Mouse (Mus musculus): Measurements from ENCODE around the gene Grap. TPM values are rescaled to one million over a fixed set of nuclear protein-coding genes. Genes with fewer than 3 reads are reported as not detected.
"Not testable (repeated sequence)": the region's sequence is repeated elsewhere in the genome, so short reads cannot be mapped to it uniquely, and the experiment has no call there.

Grap gene
- polyA plus RNA-seq, 1 experiment, result 0.14 TPM

DNA sequence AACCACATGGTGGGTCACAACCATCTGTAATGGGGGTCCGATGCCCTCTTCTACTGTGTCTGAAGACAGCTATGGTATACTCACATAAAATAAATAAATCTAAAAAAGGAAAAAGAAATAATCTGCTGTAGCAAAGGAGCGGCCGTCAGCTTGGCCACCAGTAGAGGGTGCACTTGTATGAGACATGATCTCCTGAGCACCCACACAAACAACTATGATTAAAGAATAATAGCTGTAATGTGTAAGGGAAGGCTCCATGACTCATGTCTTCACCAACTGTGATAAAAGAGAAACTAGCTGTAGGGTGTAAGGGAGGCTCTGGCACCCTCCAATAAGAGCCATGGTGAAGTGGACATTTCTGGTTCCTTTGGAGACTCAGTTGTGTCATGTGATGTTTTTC, 23.4 kb upstream of the Grap start:
- Histone ChIP-seq H3K79me2 (ENCODE audit: control insufficient read depth, insufficient read depth) (no peaks in the 10 kb centered on the region), H3K36me3 (ENCODE audit: control insufficient read depth, insufficient read depth) (no peaks in the 10 kb centered on the region), H3ac (ENCODE audit: control insufficient read depth, insufficient read length, low read depth) (no peak overlapping the region), H3K27me3 (ENCODE audit: control insufficient read depth, insufficient read depth, insufficient read length) (no peaks in the 10 kb centered on the region), H3K4me3 (ENCODE audit: insufficient read depth, poor library complexity, severe bottlenecking) (no peak overlapping the region), H3K79me3 (ENCODE audit: low read depth) (no peaks in the 10 kb centered on the region)
- TF ChIP-seq USF1 (IDR thresholded peaks at IDR 0.05; ENCODE audit: low read depth), result no peak
- TF ChIP-seq MAX (IDR thresholded peaks at IDR 0.05), result no peak
- peak; percentile 5 for TF ChIP-seq CTCF (IDR thresholded peaks at IDR 0.05; ENCODE audit: control insufficient read depth, insufficient read depth, insufficient read length)
- no peak for TF ChIP-seq MYOD1 (IDR thresholded peaks at IDR 0.05; ENCODE audit: control insufficient read depth, insufficient read length, low read depth)
- TF ChIP-seq CEBPB (IDR thresholded peaks at IDR 0.05; ENCODE audit: low read depth), result no peak
- TF ChIP-seq MYOG (IDR thresholded peaks at IDR 0.05; ENCODE audit: control insufficient read depth, extremely low read depth, insufficient read length), result no peak

DNA sequence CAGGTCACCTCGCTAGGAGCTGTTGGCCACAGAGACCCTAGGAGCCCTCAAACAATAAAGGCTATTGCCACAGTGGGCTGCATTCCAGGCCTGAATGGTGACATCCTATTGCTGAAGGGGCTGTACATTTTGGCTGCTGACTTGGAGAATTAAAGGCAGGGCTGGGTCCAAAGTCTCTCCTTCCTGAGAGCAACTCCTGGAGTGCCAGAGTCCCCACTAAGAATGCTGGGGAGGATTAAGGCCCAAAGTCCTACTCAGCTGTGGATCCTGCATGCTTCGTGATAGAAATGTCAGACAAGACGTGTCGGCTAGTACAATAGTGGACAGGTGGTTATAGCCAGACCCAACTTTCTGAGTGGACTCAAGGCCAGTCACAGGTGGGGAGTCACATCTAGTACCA, 16.8 kb upstream of the Grap start:
- H3K4me3 ChIP-seq (ENCODE audit: insufficient read depth, poor library complexity, severe bottlenecking); H3K79me2 ChIP-seq (ENCODE audit: control insufficient read depth, insufficient read depth); H3ac ChIP-seq (ENCODE audit: control insufficient read depth, insufficient read length, low read depth); H3K36me3 ChIP-seq (ENCODE audit: control insufficient read depth, insufficient read depth); H3K79me3 ChIP-seq (ENCODE audit: low read depth); H3K27me3 ChIP-seq (ENCODE audit: control insufficient read depth, insufficient read depth, insufficient read length): not testable (repeated sequence)

GRCm38 (mm10) chr11:61637413-61637812, 15.7 kb upstream of the Grap start:
- no peaks in the 10 kb centered on the region for H3K79me2 ChIP-seq (ENCODE audit: control insufficient read depth, insufficient read depth)
- no peak overlapping the region for H3K4me3 ChIP-seq (ENCODE audit: insufficient read depth, poor library complexity, severe bottlenecking)
- no peaks in the 10 kb centered on the region for H3K79me3 ChIP-seq (ENCODE audit: low read depth)
- no peak for TF ChIP-seq MYOD1 (IDR thresholded peaks at IDR 0.05; ENCODE audit: control insufficient read depth, insufficient read length, low read depth)
- TF ChIP-seq CTCF (IDR thresholded peaks at IDR 0.05; ENCODE audit: control insufficient read depth, insufficient read depth, insufficient read length), result no peak
- TF ChIP-seq USF1 (IDR thresholded peaks at IDR 0.05; ENCODE audit: low read depth), result no peak
- TF ChIP-seq FOSL1 (IDR thresholded peaks at IDR 0.05; ENCODE audit: insufficient read depth, low read length, poor library complexity, severe bottlenecking), result no peak
- no peak for TF ChIP-seq CEBPB (IDR thresholded peaks at IDR 0.05; ENCODE audit: low read depth)
- TF ChIP-seq MYOG (IDR thresholded peaks at IDR 0.05; ENCODE audit: control insufficient read depth, extremely low read depth, insufficient read length), result no peak
- TF ChIP-seq MAX (IDR thresholded peaks at IDR 0.05), result no peak
- H3K27me3 ChIP-seq (ENCODE audit: control insufficient read depth, insufficient read depth, insufficient read length), result no peaks in the 10 kb centered on the region
- H3ac ChIP-seq (ENCODE audit: control insufficient read depth, insufficient read length, low read depth), result no peak overlapping the region
- no peaks in the 10 kb centered on the region for H3K36me3 ChIP-seq (ENCODE audit: control insufficient read depth, insufficient read depth)

DNA sequence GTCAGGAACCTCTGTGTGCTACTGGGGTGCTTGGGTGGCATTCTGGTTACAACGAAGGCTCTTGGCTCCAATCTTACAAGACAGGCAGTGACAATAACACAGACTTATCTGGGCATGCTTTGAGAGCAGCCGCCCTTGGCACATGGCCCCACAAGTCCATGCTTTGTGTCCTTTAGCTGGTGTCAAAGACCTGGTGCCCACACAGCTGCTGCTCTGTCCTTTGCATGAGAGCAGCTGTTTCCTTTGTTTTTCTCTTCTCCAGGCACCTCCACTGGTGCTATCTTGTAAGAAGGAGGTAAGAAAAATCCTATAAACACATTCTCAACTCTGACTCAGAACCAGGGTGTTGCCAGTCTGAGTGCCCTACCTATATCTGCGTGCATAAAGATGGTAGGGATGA, 15.2 kb upstream of the Grap start:
- H3K79me3 ChIP-seq (ENCODE audit: low read depth), result no peaks in the 10 kb centered on the region
- H3K27me3 ChIP-seq (ENCODE audit: control insufficient read depth, insufficient read depth, insufficient read length), result no peaks in the 10 kb centered on the region
- H3ac ChIP-seq (ENCODE audit: control insufficient read depth, insufficient read length, low read depth), result no peak overlapping the region
- H3K36me3 ChIP-seq (ENCODE audit: control insufficient read depth, insufficient read depth), result no peaks in the 10 kb centered on the region
- H3K79me2 ChIP-seq (ENCODE audit: control insufficient read depth, insufficient read depth), result no peaks in the 10 kb centered on the region
- H3K4me3 ChIP-seq (ENCODE audit: insufficient read depth, poor library complexity, severe bottlenecking), result no peak overlapping the region
- no peak for TF ChIP-seq USF1 (IDR thresholded peaks at IDR 0.05; ENCODE audit: low read depth)
- TF ChIP-seq CTCF (IDR thresholded peaks at IDR 0.05; ENCODE audit: control insufficient read depth, insufficient read depth, insufficient read length), result no peak
- TF ChIP-seq MYOG (IDR thresholded peaks at IDR 0.05; ENCODE audit: control insufficient read depth, extremely low read depth, insufficient read length), result no peak
- no peak for TF ChIP-seq FOSL1 (IDR thresholded peaks at IDR 0.05; ENCODE audit: insufficient read depth, low read length, poor library complexity, severe bottlenecking)
- TF ChIP-seq MAX (IDR thresholded peaks at IDR 0.05), result peak; percentile 18
- no peak for TF ChIP-seq CEBPB (IDR thresholded peaks at IDR 0.05; ENCODE audit: low read depth)
- peak; percentile 57 for TF ChIP-seq MYOD1 (IDR thresholded peaks at IDR 0.05; ENCODE audit: control insufficient read depth, insufficient read length, low read depth)

DNA sequence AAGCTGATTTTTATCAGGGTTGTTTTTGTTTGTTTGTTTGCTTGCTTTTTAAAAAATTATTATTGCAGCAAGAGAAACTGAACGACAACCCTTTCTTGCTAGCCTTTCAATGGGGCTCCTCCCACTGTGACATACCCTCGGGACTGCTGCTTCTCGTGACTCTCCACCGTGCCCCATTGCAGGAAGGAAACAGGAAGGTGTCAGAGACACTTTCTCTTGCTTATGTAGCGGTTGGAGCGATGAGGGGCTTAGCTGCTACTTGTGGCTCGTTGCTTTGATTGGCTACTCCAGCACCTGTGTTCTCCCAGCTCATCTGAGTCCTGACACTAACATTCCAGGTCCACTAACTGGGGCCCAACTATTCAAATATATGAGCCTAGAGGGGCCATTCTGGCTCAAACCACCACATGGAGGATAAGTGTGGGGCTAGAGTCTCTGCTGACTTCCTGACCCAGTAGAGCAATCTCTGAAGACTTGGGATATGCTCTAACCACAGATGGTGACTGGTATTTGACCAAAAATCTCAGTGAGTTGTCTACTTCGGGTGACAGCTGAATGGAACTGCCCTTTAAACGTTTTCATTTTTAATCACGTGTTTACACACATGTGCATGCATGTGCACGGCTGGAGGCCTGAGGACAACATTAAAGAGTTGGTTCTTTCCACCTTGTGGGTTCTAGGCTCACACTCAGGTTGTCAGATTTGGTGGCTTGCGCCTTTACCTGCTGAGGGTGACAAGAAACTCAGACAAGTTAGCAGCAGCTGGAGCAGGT, 14.1 kb upstream of the Grap start:
- H3K79me2 ChIP-seq (ENCODE audit: control insufficient read depth, insufficient read depth), result no peaks in the 10 kb centered on the region
- H3K36me3 ChIP-seq (ENCODE audit: control insufficient read depth, insufficient read depth), result no peaks in the 10 kb centered on the region
- TF ChIP-seq MYOD1 (IDR thresholded peaks at IDR 0.05; ENCODE audit: control insufficient read depth, insufficient read length, low read depth) (no peak), USF1 (IDR thresholded peaks at IDR 0.05; ENCODE audit: low read depth) (no peak), CEBPB (IDR thresholded peaks at IDR 0.05; ENCODE audit: low read depth) (no peak), CTCF (IDR thresholded peaks at IDR 0.05; ENCODE audit: control insufficient read depth, insufficient read depth, insufficient read length) (no peak), FOSL1 (IDR thresholded peaks at IDR 0.05; ENCODE audit: insufficient read depth, low read length, poor library complexity, severe bottlenecking) (no peak), MYOG (IDR thresholded peaks at IDR 0.05; ENCODE audit: control insufficient read depth, extremely low read depth, insufficient read length) (no peak), MAX (IDR thresholded peaks at IDR 0.05) (no peak)
- H3ac ChIP-seq (ENCODE audit: control insufficient read depth, insufficient read length, low read depth), result no peak overlapping the region
- no peak overlapping the region for H3K4me3 ChIP-seq (ENCODE audit: insufficient read depth, poor library complexity, severe bottlenecking)
- no peaks in the 10 kb centered on the region for H3K79me3 ChIP-seq (ENCODE audit: low read depth)
- H3K27me3 ChIP-seq (ENCODE audit: control insufficient read depth, insufficient read depth, insufficient read length), result no peaks in the 10 kb centered on the region

DNA sequence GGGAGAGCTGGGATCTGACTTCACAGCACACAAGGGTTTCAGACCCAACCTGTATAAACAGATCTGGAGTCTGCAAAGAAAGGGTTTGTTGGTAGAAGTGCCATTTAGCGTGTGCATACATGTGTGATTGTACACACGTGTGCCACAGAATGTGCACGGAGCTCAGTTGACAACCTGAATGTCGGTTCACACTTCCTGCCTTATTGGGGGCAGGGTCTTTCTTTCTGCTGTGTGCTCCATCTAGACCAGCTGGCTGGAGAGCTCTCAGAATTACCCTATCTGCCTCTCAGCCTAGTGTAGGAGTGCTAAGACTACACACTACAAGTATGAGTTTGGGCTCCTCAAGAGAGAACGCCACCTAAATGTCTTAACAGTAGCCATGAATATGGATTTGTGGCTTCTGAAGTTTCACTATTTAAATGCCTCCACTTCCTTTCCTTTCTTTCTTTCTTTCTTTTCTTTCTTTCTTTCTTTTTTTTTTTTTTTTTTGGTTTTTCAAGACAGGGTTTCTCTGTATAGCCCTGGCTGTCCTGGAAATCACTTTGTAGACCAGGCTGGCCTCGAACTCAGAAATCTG, 13.4 kb upstream of the Grap start:
- Histone ChIP-seq H3K79me3 (ENCODE audit: low read depth) (no peaks in the 10 kb centered on the region), H3K79me2 (ENCODE audit: control insufficient read depth, insufficient read depth) (no peaks in the 10 kb centered on the region), H3K36me3 (ENCODE audit: control insufficient read depth, insufficient read depth) (no peaks in the 10 kb centered on the region), H3ac (ENCODE audit: control insufficient read depth, insufficient read length, low read depth) (no peak overlapping the region), H3K4me3 (ENCODE audit: insufficient read depth, poor library complexity, severe bottlenecking) (no peak overlapping the region), H3K27me3 (ENCODE audit: control insufficient read depth, insufficient read depth, insufficient read length) (no peaks in the 10 kb centered on the region)
- TF ChIP-seq MAX (IDR thresholded peaks at IDR 0.05) (no peak), USF1 (IDR thresholded peaks at IDR 0.05; ENCODE audit: low read depth) (no peak), MYOD1 (IDR thresholded peaks at IDR 0.05; ENCODE audit: control insufficient read depth, insufficient read length, low read depth) (no peak), FOSL1 (IDR thresholded peaks at IDR 0.05; ENCODE audit: insufficient read depth, low read length, poor library complexity, severe bottlenecking) (no peak), CTCF (IDR thresholded peaks at IDR 0.05; ENCODE audit: control insufficient read depth, insufficient read depth, insufficient read length) (no peak), CEBPB (IDR thresholded peaks at IDR 0.05; ENCODE audit: low read depth) (no peak), MYOG (IDR thresholded peaks at IDR 0.05; ENCODE audit: control insufficient read depth, extremely low read depth, insufficient read length) (no peak)

GRCm38 (mm10) chr11:61640585-61640984, 12.5 kb upstream of the Grap start:
- H3K4me3 ChIP-seq (ENCODE audit: insufficient read depth, poor library complexity, severe bottlenecking); H3K79me2 ChIP-seq (ENCODE audit: control insufficient read depth, insufficient read depth); H3K36me3 ChIP-seq (ENCODE audit: control insufficient read depth, insufficient read depth); H3K27me3 ChIP-seq (ENCODE audit: control insufficient read depth, insufficient read depth, insufficient read length); H3ac ChIP-seq (ENCODE audit: control insufficient read depth, insufficient read length, low read depth); H3K79me3 ChIP-seq (ENCODE audit: low read depth): not testable (repeated sequence)
